Mouse (Mus musculus): ENCODE measurements at regions not wholly inside any gene's neighbourhood (a gene's known extent, or its start where the extent isn't known, plus 50 kb on each side); places are given as distances from the start of the nearest gene placed in this dataset.

GRCm38 (mm10) chr6:15865271-15865670, 144.8 kb downstream of the Mdfic start:
- no peak for DNase-seq (ENCODE audit: low spot score in 2 of 2)

- DNase-seq (ENCODE audit: low spot score in 2 of 2): no peak
Observed at GRCm38 (mm10) chr6:15882288-15882903, 161.9 kb downstream of the Mdfic start.

GRCm38 (mm10) chr6:15893066-15893465, 172.6 kb downstream of the Mdfic start:
- no peak for DNase-seq (ENCODE audit: low spot score in 2 of 2)

GRCm38 (mm10) chr6:15900495-15900894, 180.0 kb downstream of the Mdfic start:
- no peak for DNase-seq (ENCODE audit: low spot score in 2 of 2)

GRCm38 (mm10) chr6:15902665-15903274, 182.3 kb downstream of the Mdfic start:
- no peak for DNase-seq (ENCODE audit: low spot score in 2 of 2)

- DNase-seq (ENCODE audit: low spot score in 2 of 2): no peak
Observed at GRCm38 (mm10) chr6:15910420-15911167, 190.1 kb downstream of the Mdfic start.

- DNase-seq (ENCODE audit: low spot score in 2 of 2): no peak
Observed at GRCm38 (mm10) chr6:15929650-15930049, 209.2 kb downstream of the Mdfic start.

- no peak for DNase-seq (ENCODE audit: low spot score in 2 of 2)
Observed at GRCm38 (mm10) chr6:15950251-15950650, 229.8 kb downstream of the Mdfic start.

- DNase-seq (ENCODE audit: low spot score in 2 of 2): peak; percentile 21 to 25
Observed at GRCm38 (mm10) chr6:15987334-15987733, 266.9 kb downstream of the Mdfic start.

All from right cerebral cortex, postnatal 10 days (tissue).